Mouse (Mus musculus): ENCODE results near the gene Dera. TPM values are rescaled to one million over a fixed set of nuclear protein-coding genes. Genes with fewer than 3 reads are reported as not detected.

Dera gene
- total RNA-seq, 2 experiments from 2014 or later, result 13.0 to 15.7 TPM

DNA sequence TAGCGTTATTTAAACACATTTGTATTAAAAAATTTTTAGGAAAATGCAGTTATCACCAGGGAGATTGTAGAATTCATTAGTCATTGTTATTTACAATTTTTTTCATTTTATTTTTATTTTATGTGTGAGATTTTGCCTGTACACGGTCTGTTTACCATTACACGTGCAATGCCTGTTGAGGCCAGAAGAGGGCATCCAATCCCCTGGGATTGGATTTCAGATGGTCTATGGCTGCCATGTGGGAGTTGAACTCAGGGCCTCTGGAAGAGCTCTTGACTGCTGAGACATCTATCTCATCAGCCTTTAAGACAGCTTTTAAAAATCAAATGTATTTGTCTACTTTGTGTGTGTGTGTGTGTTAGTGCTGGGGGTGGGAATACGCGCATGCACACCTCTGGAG, 2.0 kb downstream of the Dera start:
- DNase-seq (ENCODE audit: low spot score in 2 of 2), result peak in 1 of 2 experiments; percentile 41

- DNase-seq (ENCODE audit: low spot score in 2 of 2), result no peak
These were observed 3.5 kb downstream of the Dera start for GRCm38 (mm10) chr6:137757891-137758290.

GRCm38 (mm10) chr6:137759681-137760080, 5.3 kb downstream of the Dera start:
- no peak for DNase-seq (ENCODE audit: low spot score in 2 of 2)

- DNase-seq (ENCODE audit: low spot score in 2 of 2), result no peak
These were observed 6.6 kb downstream of the Dera start for GRCm38 (mm10) chr6:137760966-137761365.

GRCm38 (mm10) chr6:137764572-137765210, 10.3 kb downstream of the Dera start:
- no peak for DNase-seq (ENCODE audit: low spot score in 2 of 2)

- DNase-seq (ENCODE audit: low spot score in 2 of 2), result no peak
These were observed 11.8 kb downstream of the Dera start for GRCm38 (mm10) chr6:137766177-137766576.

- no peak for DNase-seq (ENCODE audit: low spot score in 2 of 2)
These were observed 17.4 kb downstream of the Dera start for GRCm38 (mm10) chr6:137771621-137772250.

DNA sequence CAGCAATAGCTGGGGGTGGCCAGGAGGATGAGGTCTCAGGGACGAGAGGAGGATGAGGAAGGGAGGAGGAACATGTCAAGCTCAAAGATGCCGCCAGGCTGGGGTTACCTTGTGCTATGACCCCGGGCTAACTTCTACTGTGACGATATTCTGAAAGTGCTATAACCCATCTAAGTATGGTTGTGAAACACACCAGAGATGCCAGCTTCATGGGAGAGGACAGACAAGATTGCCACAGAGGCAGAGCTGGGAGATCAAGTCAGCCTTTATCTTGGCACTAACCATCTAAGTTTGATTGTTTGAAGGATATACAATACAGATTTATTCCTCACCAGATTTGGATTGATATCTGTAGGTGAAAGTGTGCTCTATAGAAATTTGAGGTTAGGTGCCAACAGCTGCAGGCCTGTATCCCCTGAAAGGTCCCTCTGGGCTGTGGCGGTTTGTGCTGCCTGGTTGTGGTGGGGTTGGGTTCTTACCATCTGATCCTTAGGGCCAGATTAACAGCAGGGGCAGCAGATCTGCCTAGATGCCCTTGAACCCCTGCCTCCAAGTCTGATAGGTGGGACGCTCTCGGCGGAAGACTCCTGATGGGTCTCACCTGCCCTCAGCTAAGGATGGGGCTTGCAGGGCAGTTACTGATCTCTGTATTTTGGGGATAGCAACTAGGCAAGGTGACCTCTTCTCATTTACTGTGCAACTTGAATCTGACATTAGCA, 18.7 kb downstream of the Dera start:
- no peak for DNase-seq (ENCODE audit: low spot score in 2 of 2)

DNA sequence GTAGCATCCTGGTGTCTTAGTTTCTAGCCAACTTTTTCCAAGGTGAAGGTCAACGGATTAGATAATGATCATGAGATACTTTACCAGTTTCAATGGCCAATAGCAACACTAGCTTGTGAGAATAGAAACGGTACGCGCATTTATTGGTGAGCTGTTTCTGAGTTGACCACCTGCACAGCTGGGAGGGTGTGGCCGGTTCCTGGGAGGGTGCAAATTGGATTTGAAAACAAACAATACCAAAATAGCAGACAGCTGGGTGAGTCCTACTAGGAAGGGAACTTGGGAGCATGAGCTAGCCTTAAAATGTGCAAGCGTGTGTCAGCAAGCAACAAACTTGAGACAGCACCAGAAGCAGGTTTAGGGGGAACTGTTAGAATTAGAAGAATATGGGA, 19.3 kb downstream of the Dera start:
- DNase-seq (ENCODE audit: low spot score in 2 of 2), result no peak

GRCm38 (mm10) chr6:137774166-137774565, 19.8 kb downstream of the Dera start:
- DNase-seq (ENCODE audit: low spot score in 2 of 2), result no peak

GRCm38 (mm10) chr6:137775159-137775558, 20.8 kb downstream of the Dera start:
- DNase-seq (ENCODE audit: low spot score in 2 of 2), result no peak

- DNase-seq (ENCODE audit: low spot score in 2 of 2), result no peak
These were observed 22.6 kb downstream of the Dera start for GRCm38 (mm10) chr6:137776981-137777380.

DNA sequence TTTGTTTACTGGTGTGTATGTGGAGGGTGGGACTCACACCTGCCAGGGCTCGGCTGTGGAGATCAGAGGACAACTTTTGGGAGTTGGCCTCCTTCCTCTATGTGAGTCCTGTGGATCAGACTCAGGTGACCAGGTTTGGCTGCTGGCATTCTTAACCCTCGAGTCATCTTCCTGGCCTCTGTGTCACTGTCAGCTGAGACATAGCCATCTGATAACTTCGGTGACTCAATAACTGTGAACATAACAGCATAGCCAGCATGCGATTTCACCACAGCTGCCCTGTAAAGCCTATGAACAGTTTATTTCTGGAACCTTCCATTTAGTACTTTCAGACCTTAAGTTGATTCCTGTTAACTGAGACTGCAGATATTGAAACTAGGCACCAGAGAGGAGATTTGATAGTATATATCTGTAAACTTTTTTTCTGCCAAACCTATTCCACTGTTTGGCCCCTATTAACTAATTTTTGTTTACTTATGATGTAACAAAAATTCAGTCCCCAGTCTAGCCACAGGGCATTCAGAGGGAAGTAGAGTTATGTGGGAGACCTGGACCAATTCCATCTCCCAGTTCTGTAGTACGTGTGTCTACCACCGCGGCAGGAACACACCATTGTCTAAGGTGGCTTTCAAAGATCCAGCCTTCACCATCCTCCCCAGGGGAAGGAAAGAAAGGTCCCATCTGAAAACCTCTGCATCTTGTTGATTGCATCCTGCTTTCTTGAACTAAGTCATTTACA, 29.7 kb downstream of the Dera start:
- DNase-seq (ENCODE audit: low spot score in 2 of 2), result no peak

DNA sequence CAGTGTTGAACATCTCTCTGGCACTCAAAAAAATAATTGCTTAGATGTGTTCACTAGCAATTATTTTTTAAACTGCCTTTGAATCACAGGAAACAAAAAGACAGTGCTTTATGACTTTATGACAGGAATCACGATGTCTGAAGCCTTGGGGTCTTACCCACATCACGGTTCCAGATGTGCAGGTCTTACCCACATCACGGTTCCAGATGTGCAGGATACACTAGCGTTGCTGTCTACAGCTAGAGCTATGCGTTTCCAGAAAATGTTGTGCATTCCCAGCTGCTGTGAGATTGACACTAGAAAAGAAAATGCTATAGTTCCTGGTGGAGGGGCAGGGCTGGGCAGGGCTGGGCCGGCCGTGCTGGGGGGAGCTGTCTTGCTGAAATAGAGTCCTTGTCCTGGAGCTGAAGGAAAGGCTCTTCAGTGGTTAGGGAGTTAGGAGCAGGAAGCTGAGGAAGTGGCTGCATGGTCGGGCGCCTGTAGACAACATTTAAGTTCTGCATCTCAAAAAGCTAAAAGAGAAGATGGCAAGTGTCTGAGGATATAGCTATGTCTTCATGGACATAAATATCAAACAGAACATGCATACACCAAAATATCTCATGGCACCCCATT, 34.7 kb downstream of the Dera start:
- no peak for DNase-seq (ENCODE audit: low spot score in 2 of 2)

GRCm38 (mm10) chr6:137789658-137790057, 35.3 kb downstream of the Dera start:
- DNase-seq (ENCODE audit: low spot score in 2 of 2), result no peak

- DNase-seq (ENCODE audit: low spot score in 2 of 2), result no peak
These were observed 41.1 kb downstream of the Dera start for GRCm38 (mm10) chr6:137795494-137795893.

GRCm38 (mm10) chr6:137796596-137797567, 42.5 kb downstream of the Dera start:
- DNase-seq (ENCODE audit: low spot score in 2 of 2), result no peak

DNA sequence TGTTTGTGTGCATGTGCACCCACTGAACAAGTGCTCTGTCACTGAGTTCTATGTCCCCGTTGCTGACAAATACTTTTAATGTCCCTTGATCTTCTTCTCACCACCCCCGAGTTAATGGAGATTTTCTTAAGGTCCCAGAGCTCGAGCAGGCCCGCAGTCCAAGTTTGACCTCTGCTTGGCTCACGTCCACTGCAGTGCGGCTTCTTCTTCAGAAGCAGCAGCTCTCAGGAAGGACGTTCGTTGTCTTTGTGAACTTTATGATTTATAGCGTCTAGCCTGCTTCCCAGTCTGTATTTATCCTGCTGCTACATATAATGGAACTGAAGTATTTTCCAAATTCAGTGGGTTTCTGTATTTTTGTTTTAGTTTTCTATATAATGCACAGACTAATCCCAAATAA, 44.9 kb downstream of the Dera start:
- no peak for DNase-seq (ENCODE audit: low spot score in 2 of 2)

DNA sequence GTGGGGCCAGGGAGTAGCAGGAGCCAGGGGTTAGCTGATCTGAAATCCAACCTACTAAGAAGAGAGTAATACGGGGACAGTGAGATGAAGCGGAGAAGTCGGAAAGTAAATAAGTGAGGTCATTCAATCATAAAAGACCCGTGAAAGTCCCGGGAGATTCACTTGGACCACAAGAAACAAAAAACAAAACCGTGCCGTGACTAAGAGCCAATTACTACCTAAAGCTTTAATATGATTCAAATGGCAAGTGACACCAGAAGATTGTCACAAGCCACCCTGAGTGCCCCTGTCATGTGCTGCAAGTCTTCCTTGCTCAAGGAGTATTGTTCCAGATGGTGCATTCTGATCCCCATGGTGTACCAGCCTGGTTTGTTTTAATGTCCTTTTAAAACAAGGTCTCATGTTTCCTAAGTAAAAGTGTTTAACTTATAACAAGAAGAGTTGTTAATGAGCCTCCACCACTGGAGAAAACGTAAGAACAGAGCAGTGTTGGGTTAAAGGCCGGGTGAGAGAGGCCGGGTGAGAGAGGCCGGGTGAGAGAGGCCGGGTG, 49.2 kb downstream of the Dera start:
- no peak for DNase-seq (ENCODE audit: low spot score in 2 of 2)

DNA sequence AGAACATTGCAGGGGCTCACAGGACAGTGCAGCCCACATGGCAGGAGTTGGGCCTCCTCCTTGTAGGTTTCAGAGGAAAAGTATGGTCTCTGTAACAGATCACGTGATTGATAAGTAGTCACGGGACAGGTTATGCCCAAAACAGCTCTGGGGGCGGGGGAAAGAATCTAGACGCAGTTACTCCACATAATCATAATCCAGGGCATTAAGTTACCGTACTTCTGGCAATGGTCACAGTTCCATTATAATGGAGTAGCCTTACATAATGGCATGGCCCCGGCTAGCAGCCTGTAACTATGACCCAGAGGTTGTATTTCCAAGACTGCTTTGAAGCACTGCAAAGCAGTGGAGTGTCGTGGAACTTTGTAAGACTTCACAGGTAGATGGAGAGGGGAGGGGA, 49.8 kb downstream of the Dera start:
- no peak for DNase-seq (ENCODE audit: low spot score in 2 of 2)

All from adrenal gland, adult 18-20 months (tissue).